In the genomic region with DNA sequence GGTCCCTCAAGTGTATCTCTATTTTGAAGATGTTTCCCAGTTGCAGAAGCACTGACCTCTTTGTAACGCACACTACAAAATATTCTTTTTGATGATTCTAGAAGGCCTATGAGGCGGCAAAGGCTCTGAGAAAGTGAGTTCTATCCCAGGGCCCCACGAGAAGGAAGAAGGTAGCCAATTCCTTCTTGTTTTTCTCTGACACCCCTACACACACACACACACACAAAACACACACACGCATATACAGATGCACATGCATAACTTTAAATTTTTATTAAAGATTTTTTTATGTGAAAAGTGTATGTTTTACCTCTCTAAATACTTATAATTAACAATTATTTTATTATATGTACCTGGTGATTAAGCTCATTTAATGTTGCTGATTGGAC, we compare ENCODE assay signal across 8 mouse cellular contexts. TPM values are rescaled to one million over a fixed set of nuclear protein-coding genes. Genes with fewer than 3 reads are reported as not detected.
A peak's percentile ranks its signal among the peaks of the same experiment; 100 is the strongest.
DNase-seq lines count a peak whose midpoint lies in the region; ATAC-seq and TF ChIP-seq lines count a peak whose summit lies in the region.

No protein-coding gene starts in this region.

- no peaks in the 10 kb centered on the region for H3K9me3 ChIP-seq in heart, embryonic 16.5 days (replicated peaks; ENCODE audit: control insufficient read depth, low read length)
- H3K9me3 ChIP-seq in hindbrain, embryonic 15.5 days: no peaks in the 10 kb centered on the region
- H3K9me3 ChIP-seq in midbrain, embryonic 13.5 days: no peaks in the 10 kb centered on the region

- H3K27me3 ChIP-seq in heart, embryonic 16.5 days (ENCODE audit: control insufficient read depth, insufficient read depth, low read length): no peaks in the 10 kb centered on the region
- H3K27me3 ChIP-seq in hindbrain, embryonic 15.5 days: no peaks in the 10 kb centered on the region
- peaks cover 5% of the 10 kb centered on the region; the same call in 1 of the 2 replicates for H3K27me3 ChIP-seq in midbrain, embryonic 13.5 days

- peak overlapping the region; percentile 73 for H3K4me2 ChIP-seq in heart, embryonic 16.5 days (ENCODE audit: low read depth, low read length)
- peak overlapping the region; percentile 74 for H3K4me2 ChIP-seq in hindbrain, embryonic 15.5 days
- H3K4me2 ChIP-seq in midbrain, embryonic 13.5 days (replicated peaks): peak overlapping the region; percentile 67

- H3K4me1 ChIP-seq in heart, embryonic 16.5 days (ENCODE audit: control insufficient read depth, insufficient read depth, low read length): peaks cover 2% of the 10 kb centered on the region
- H3K4me1 ChIP-seq in cortical plate, adult 2 months (ENCODE audit: control insufficient read depth, insufficient read depth, low read length): no peaks in the 10 kb centered on the region; the same call in 1 of the 2 replicates
- peaks cover 10% of the 10 kb centered on the region for H3K4me1 ChIP-seq in hindbrain, embryonic 15.5 days (replicated peaks)
- peaks cover 10% of the 10 kb centered on the region for H3K4me1 ChIP-seq in midbrain, embryonic 13.5 days (replicated peaks)

- WGBS in heart, embryonic 16.5 days: 24% methylated on average over 4 of the region's 4 CpGs
- 37% methylated on average over 4 of the region's 4 CpGs for WGBS in hindbrain, embryonic 15.5 days
- WGBS in midbrain, embryonic 13.5 days: 30% methylated on average over 4 of the region's 4 CpGs

- DNase-seq in heart, adult 8-10 months (ENCODE audit: low spot score): no peak
- no peak for DNase-seq in gastrocnemius, postnatal 14 days
- DNase-seq in cerebellum, adult 8-10 months: no peak

- TF ChIP-seq POLR2A in cortical plate, adult 2 months (IDR thresholded peaks at IDR 0.05; ENCODE audit: extremely low read depth, insufficient read depth, low read length): no peak

- intact Hi-C loops in gastrocnemius, postnatal 14 days (cut with DNase I; ENCODE audit: low total_unique reads): no loop called here

- ATAC-seq in heart, embryonic 16.5 days (replicated peaks; ENCODE audit: extremely low read depth, insufficient read depth, low FRiP score): no peak
- peak; percentile 73 for ATAC-seq in hindbrain, embryonic 15.5 days (ENCODE audit: low FRiP score, low read depth)
- ATAC-seq in midbrain, embryonic 13.5 days: peak; percentile 65
- no peak for ATAC-seq in inflammation-experienced regulatory T-cells, adult 6 months

- no peak overlapping the region for H3K27ac ChIP-seq in heart, embryonic 16.5 days (ENCODE audit: low read length)
- H3K27ac ChIP-seq in cortical plate, adult 2 months (ENCODE audit: insufficient read depth, low read length): no peak overlapping the region
- no peak overlapping the region for H3K27ac ChIP-seq in hindbrain, embryonic 15.5 days (replicated peaks)
- no peak overlapping the region for H3K27ac ChIP-seq in midbrain, embryonic 13.5 days

- no peak for TF ChIP-seq CTCF in cortical plate, adult 2 months (IDR thresholded peaks at IDR 0.05; ENCODE audit: extremely low read depth, insufficient read depth, low read length)

- H3K4me3 ChIP-seq in heart, embryonic 16.5 days (ENCODE audit: low read length): peak overlapping the region; percentile 96
- H3K4me3 ChIP-seq in cortical plate, adult 2 months (ENCODE audit: insufficient read depth, low read length): peak overlapping the region; percentile 84; the same call in 1 of the 2 replicates
- peak overlapping the region; percentile 97 for H3K4me3 ChIP-seq in hindbrain, embryonic 15.5 days
- H3K4me3 ChIP-seq in midbrain, embryonic 13.5 days (replicated peaks): peak overlapping the region; percentile 64

- H3K9ac ChIP-seq in heart, embryonic 16.5 days (ENCODE audit: low read length): no peak overlapping the region
- no peak overlapping the region for H3K9ac ChIP-seq in hindbrain, embryonic 15.5 days
- H3K9ac ChIP-seq in midbrain, embryonic 13.5 days (replicated peaks): no peak overlapping the region

- H3K36me3 ChIP-seq in heart, embryonic 16.5 days (ENCODE audit: control insufficient read depth, insufficient read depth): peaks cover 7% of the 10 kb centered on the region; the same call in 1 of the 2 replicates
- H3K36me3 ChIP-seq in hindbrain, embryonic 15.5 days: no peaks in the 10 kb centered on the region
- peaks cover 11% of the 10 kb centered on the region for H3K36me3 ChIP-seq in midbrain, embryonic 13.5 days

RNA-seq across cellular contexts. Expression of gene Fastkd1, which starts 0.3 kb away (rescaled TPM):
- polyA plus RNA-seq in heart, embryonic 16.5 days (2015; fragmentation: Nextera tagmentation; extraction: Ambion mirVana): 21.2 and 21.5 TPM in 2 replicates
- total RNA-seq in heart, adult 8-10 months (2022): 10 to 100 TPM; 25.5 to 30.3 (median 27.5) TPM
- 11.4 and 12.2 TPM in 2 replicates for polyA plus RNA-seq in cortical plate, adult 2 months (2012; rRNA removed)
- 15.1 and 16.9 TPM in 2 replicates for polyA plus RNA-seq in hindbrain, embryonic 15.5 days (2015; fragmentation: Nextera tagmentation; extraction: Ambion mirVana)
- 13.2 and 14.8 TPM in 2 replicates for polyA plus RNA-seq in midbrain, embryonic 13.5 days (2015; fragmentation: Nextera tagmentation; extraction: Ambion mirVana)
- polyA plus RNA-seq in inflammation-experienced regulatory T-cells, adult 6 months (2017; shearing (Covaris generic)): 10 to 100 TPM in 2 of 3 experiments, 1 to 10 TPM in 1; 9.4 to 11.3 (median 11.1) TPM
- 10 to 100 TPM; 11.8 to 14.7 TPM for total RNA-seq in gastrocnemius, postnatal 14 days (2021)

RNA-seq across cellular contexts. Expression of gene Ppig, which starts 8.7 kb away (rescaled TPM):
- polyA plus RNA-seq in heart, embryonic 16.5 days (2015; fragmentation: Nextera tagmentation; extraction: Ambion mirVana): 85.0 and 93.8 TPM in 2 replicates
- 10 to 100 TPM; 33.8 to 40.0 (median 37.9) TPM for total RNA-seq in heart, adult 8-10 months (2022)
- 23.0 and 23.3 TPM in 2 replicates for polyA plus RNA-seq in cortical plate, adult 2 months (2012; rRNA removed)
- polyA plus RNA-seq in hindbrain, embryonic 15.5 days (2015; fragmentation: Nextera tagmentation; extraction: Ambion mirVana): 120 and 123 TPM in 2 replicates
- polyA plus RNA-seq in midbrain, embryonic 13.5 days (2015; fragmentation: Nextera tagmentation; extraction: Ambion mirVana): 137 and 142 TPM in 2 replicates
- 100 to 1,000 TPM; 199 to 210 (median 207) TPM for polyA plus RNA-seq in inflammation-experienced regulatory T-cells, adult 6 months (2017; shearing (Covaris generic))
- total RNA-seq in gastrocnemius, postnatal 14 days (2021): 10 to 100 TPM; 26.7 to 31.9 TPM

RNA-seq across cellular contexts. Expression of gene Klhl41, which starts 43.7 kb away (rescaled TPM):
- 19.3 and 29.1 TPM in 2 replicates for polyA plus RNA-seq in heart, embryonic 16.5 days (2015; fragmentation: Nextera tagmentation; extraction: Ambion mirVana)
- total RNA-seq in heart, adult 8-10 months (2022): 10 to 100 TPM; 85.6 to 96.6 (median 88.1) TPM
- 0.32 and 0.46 TPM in 2 replicates for polyA plus RNA-seq in cortical plate, adult 2 months (2012; rRNA removed)
- polyA plus RNA-seq in hindbrain, embryonic 15.5 days (2015; fragmentation: Nextera tagmentation; extraction: Ambion mirVana): 0.31 and 0.35 TPM in 2 replicates
- 0.13 and 0.18 TPM in 2 replicates for polyA plus RNA-seq in midbrain, embryonic 13.5 days (2015; fragmentation: Nextera tagmentation; extraction: Ambion mirVana)
- not detected for polyA plus RNA-seq in inflammation-experienced regulatory T-cells, adult 6 months (2017; shearing (Covaris generic))
- 100 to 1,000 TPM; 474 to 551 TPM for total RNA-seq in gastrocnemius, postnatal 14 days (2021)

Comparison
In these comparisons a context has a peak if more than half of its experiments do, and no peak if none do; other contexts are left out.
1. ATAC-seq: peak in hindbrain, embryonic 15.5 days (single experiment) and midbrain, embryonic 13.5 days (single experiment); none in heart, embryonic 16.5 days (single experiment) and inflammation-experienced regulatory T-cells, adult 6 months (single experiment).
2. RNA of gene Klhl41, which starts 43.7 kb away (polyA plus RNA-seq): 19.3 to 29.1 TPM in heart, embryonic 16.5 days; 0.32 to 0.46 TPM in cortical plate, adult 2 months, 0.31 to 0.35 TPM in hindbrain, embryonic 15.5 days, 0.13 to 0.18 TPM in midbrain, embryonic 13.5 days and not detected in inflammation-experienced regulatory T-cells, adult 6 months; every median in the first group is over 10 times any median in the second.
3. Peak in every context shown above with its lines, with median percentiles within 50 percentile points of each other: H3K4me2 ChIP-seq and H3K4me3 ChIP-seq.